Mouse (Mus musculus) cerebellum, adult 9-10 months (tissue): ENCODE results near the gene Mib2.
"Not testable (repeated sequence)": the region's sequence is repeated elsewhere in the genome, so short reads cannot be mapped to it uniquely, and the experiment has no call there.

Experiments
- DNase-seq: peaks from one replicate; pipeline ENCODE4 v3.0.0; 2022

Mib2 gene

GRCm38 (mm10) chr4:155668689-155669597 is at the start of gene Mib2:
TSS of gene Mib2 (minus strand) at chr4:155669198.
- peak; percentile 99 for DNase-seq

GRCm38 (mm10) chr4:155710521-155711252 is 41.7 kb upstream of the Mib2 start:
- peak; percentile 81 for DNase-seq

- peak; percentile 44 for DNase-seq
These were observed 40.0 kb upstream of the Mib2 start for GRCm38 (mm10) chr4:155708988-155709387.

GRCm38 (mm10) chr4:155708582-155708981 is 39.6 kb upstream of the Mib2 start:
- no peak for DNase-seq

GRCm38 (mm10) chr4:155705592-155705929 is 36.6 kb upstream of the Mib2 start:
- DNase-seq = no peak

GRCm38 (mm10) chr4:155704721-155705591 is 36.0 kb upstream of the Mib2 start, which contains the start of gene Ssu72:
TSS of gene Ssu72 (plus strand) at chr4:155704800.
- DNase-seq = peak; percentile 92

- no peak for DNase-seq
These were observed 34.5 kb upstream of the Mib2 start for GRCm38 (mm10) chr4:155703425-155703929.

- DNase-seq = no peak
These were observed 31.4 kb upstream of the Mib2 start for GRCm38 (mm10) chr4:155700425-155700824.

- peak; percentile 73 for DNase-seq
These were observed 27.6 kb upstream of the Mib2 start for GRCm38 (mm10) chr4:155696261-155697255.

GRCm38 (mm10) chr4:155695531-155696062 is 26.6 kb upstream of the Mib2 start:
- peak; percentile 68 for DNase-seq

GRCm38 (mm10) chr4:155694482-155695401 is 25.7 kb upstream of the Mib2 start:
- peak; percentile 80 for DNase-seq

GRCm38 (mm10) chr4:155694111-155694481 is 25.1 kb upstream of the Mib2 start, which contains the start of gene Fndc10:
TSS of gene Fndc10 (plus strand) at chr4:155694342.
- DNase-seq = peak; percentile 89

GRCm38 (mm10) chr4:155692421-155692820 is 23.4 kb upstream of the Mib2 start:
- no peak for DNase-seq

GRCm38 (mm10) chr4:155690571-155691375 is 21.8 kb upstream of the Mib2 start:
- DNase-seq = peak; percentile 99

GRCm38 (mm10) chr4:155687764-155688163 is 18.8 kb upstream of the Mib2 start:
- not testable (repeated sequence) for DNase-seq

GRCm38 (mm10) chr4:155683670-155684277 is 14.8 kb upstream of the Mib2 start:
- not testable (repeated sequence) for DNase-seq

- peak; percentile 77 for DNase-seq
These were observed 7.0 kb upstream of the Mib2 start for GRCm38 (mm10) chr4:155675991-155676390.

- no peak for DNase-seq
These were observed 3.1 kb upstream of the Mib2 start for GRCm38 (mm10) chr4:155672082-155672481.
